Mouse (Mus musculus) heart, adult 10 weeks (tissue): ENCODE results near the gene Gm4201. TPM values are rescaled to one million over a fixed set of nuclear protein-coding genes. Genes with fewer than 3 reads are reported as not detected.

Experiments used
- polyA plus RNA-seq: library from polyadenylated mRNA; stranded (reverse); fragments of 350-450 nt; fragmentation: Illumina TruSeq; extraction: RNeasy Lipid Tissue Mini Kit (QIAGEN cat#74804); gene quantifications from one replicate; pipeline ENCODE4 v1.2.3, GENCODE M21; 2014; ENCODE audit warnings: low read depth, low replicate concordance

The Gm4201 gene
- polyA plus RNA-seq: not detected

DNA sequence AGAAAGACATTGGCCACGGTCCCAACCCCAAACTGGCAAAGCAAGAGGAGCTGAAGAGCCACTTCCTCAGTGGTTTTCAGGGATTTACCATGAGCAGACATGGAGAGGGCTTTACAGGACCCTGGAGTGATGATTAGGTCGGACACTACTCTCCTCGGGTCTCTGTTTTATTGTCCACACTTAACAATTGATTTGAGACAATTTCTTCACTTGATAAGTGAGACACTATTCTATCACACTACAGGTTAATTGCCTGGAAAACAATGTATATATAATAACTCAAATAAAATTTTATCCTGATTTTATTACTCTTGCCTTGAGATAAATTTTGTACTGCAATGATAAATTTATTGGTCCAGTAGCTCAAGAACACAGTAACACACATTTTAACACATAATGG lies at the start of gene Gm4201:
Gm4201 (minus strand) TSS at position 101 of the 400 bp plus-strand sequence.

DNA sequence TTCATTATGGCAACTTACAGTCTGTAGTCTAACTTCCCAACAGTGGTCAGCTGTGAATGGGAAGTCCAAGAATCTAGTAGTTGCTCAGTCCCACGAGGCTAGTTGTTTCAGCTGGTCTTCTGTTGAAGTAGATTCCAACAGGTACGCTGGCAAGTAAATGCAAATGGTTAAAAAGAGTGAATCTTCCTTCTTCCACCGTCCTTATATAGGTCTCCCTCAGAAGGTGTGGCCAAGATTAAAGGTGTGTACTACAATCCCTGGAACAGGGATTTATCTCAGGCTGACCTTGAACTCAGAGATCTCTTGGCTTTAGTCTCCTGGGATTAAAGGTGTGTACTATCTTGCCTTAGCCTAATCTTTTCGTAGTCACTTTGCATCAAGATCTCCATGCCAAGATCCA lies 22.9 kb upstream of the Gm4201 start, which contains the start of gene Gm4565:
Gm4565 (minus strand) TSS at position 101 of the 400 bp plus-strand sequence.

DNA sequence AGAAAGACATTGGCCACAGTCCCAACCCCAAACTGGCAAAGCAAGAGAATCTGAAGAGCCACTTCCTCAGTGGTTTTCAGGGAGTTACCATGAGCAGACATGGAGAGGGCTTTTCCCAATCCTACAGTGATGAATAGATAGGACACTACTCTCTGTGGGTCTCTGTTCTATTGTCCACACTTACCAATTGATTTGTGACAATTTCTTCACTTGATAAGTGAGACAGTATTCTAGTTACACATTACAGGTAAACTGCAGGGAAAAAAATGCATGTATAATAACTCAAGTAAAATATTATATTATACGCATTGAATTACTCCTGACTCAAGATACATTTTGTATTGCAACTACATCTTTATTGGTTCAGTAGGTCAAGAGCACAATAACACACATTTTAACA lies 30.4 kb downstream of the Gm4201 start, which contains the start of gene Gm8677:
Gm8677 (minus strand) TSS at position 101 of the 400 bp plus-strand sequence.

DNA sequence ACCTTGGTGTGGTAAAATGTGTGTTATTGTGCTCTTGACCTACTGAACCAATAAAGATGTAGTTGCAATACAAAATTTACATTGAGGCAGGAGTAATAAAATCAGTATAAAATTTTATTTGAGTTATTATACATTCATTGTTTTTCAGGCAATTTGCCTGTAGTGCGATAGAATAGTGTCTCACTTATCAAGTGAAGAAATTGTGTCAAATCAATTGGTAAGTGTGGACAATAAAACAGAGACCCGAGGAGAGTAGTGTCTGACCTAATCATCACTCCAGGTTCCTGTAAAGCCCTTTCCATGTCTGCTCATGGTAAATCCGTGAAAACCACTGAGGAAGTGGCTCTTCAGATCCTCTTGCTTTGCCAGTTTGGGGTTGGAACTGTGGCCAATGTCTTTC lies 42.5 kb downstream of the Gm4201 start, which contains the start of gene Vmn1r152:
Vmn1r152 (plus strand) TSS at position 301 of the 400 bp plus-strand sequence.

Other genes with a start within 250 kb of the Gm4201 start
- not detected for gene Gm4187, start 235.6 kb downstream of the Gm4201 start, polyA plus RNA-seq
- not detected for gene Gm8660, start 194.3 kb downstream of the Gm4201 start, polyA plus RNA-seq
- not detected for gene Vmn1r148, start 151.8 kb downstream of the Gm4201 start, polyA plus RNA-seq
- not detected for gene Vmn1r149, start 127.1 kb downstream of the Gm4201 start, polyA plus RNA-seq
- not detected for gene Gm10665, start 101.3 kb downstream of the Gm4201 start, polyA plus RNA-seq
- gene Vmn1r151, start 65.7 kb downstream of the Gm4201 start, polyA plus RNA-seq: not detected
- gene Vmn1r152, start 42.4 kb downstream of the Gm4201 start, polyA plus RNA-seq: not detected
- gene Gm8677, start 30.5 kb downstream of the Gm4201 start, polyA plus RNA-seq: not detected
- gene Gm4565, start 22.8 kb upstream of the Gm4201 start, polyA plus RNA-seq: not detected
- gene Vmn1r155, start 92.7 kb upstream of the Gm4201 start, polyA plus RNA-seq: not detected
- not detected for gene Gm8693, start 127.0 kb upstream of the Gm4201 start, polyA plus RNA-seq
- gene Gm4567, start 154.4 kb upstream of the Gm4201 start, polyA plus RNA-seq: not detected
- not detected for gene Vmn1r157, start 196.4 kb upstream of the Gm4201 start, polyA plus RNA-seq
- not detected for gene Vmn1r158, start 225.4 kb upstream of the Gm4201 start, polyA plus RNA-seq